Mouse (Mus musculus): Measurements from ENCODE around the gene Tmem14c.

- TF ChIP-seq CTCF (conservative IDR thresholded peaks at IDR 0.05; ENCODE audit: low read length) (no peak), POU5F1 (IDR thresholded peaks at IDR 0.05; ENCODE audit: borderline replicate concordance, low read length) (no peak)
Observed at GRCm38 (mm10) chr13:41000926-41001639, 15.0 kb upstream of the Tmem14c start, which contains the start of gene Pak1ip1.

Data from E14TG2a.4 (cell line).